Mouse (Mus musculus) liver, embryonic 11.5 days (tissue): ENCODE results near the gene Mrgpra3. TPM values are rescaled to one million over a fixed set of nuclear protein-coding genes. Genes with fewer than 3 reads are reported as not detected.

Experiments used
- ATAC-seq: fragments of 200-750 bp; cut with Nextera tagmentation; replicated peaks from 2 replicates; pipeline ENCODE4 v1.8.0; 2017; ENCODE audit warnings: moderate number of reproducible peaks, mild to moderate bottlenecking, moderate TSS enrichment, moderate library complexity; ENCODE audit not compliant: low FRiP score
- DNase-seq: peaks from one replicate; pipeline ENCODE4 v3.0.0-alpha.2; 2017; ENCODE audit warnings: low spot score
- H3K27ac ChIP-seq: fragments of 300-500 bp; sonication (generic); 2 replicates; pipeline ENCODE4 v1.5.1; 2014; ENCODE audit warnings: mild to moderate bottlenecking, low read depth, low read length, control low read depth
- H3K27me3 ChIP-seq: fragments of 300-500 bp; sonication (generic); replicated peaks from 2 replicates; pipeline ENCODE4 v1.6.1; 2014; ENCODE audit warnings: low read length, mixed read lengths; ENCODE audit not compliant: control insufficient read depth, insufficient read depth
- H3K36me3 ChIP-seq: fragments of 300-500 bp; sonication (generic); 2 replicates; pipeline ENCODE4 v1.6.1; 2014; ENCODE audit warnings: mild to moderate bottlenecking, low read length, moderate library complexity, mixed read lengths; ENCODE audit not compliant: control insufficient read depth, insufficient read depth
- H3K4me1 ChIP-seq: fragments of 300-500 bp; sonication (generic); replicated peaks from 2 replicates; pipeline ENCODE4 v1.6.1; 2014; ENCODE audit warnings: low read length, mixed read lengths; ENCODE audit not compliant: control insufficient read depth, insufficient read depth
- H3K4me2 ChIP-seq: fragments of 300-500 bp; sonication (generic); 2 replicates; pipeline ENCODE4 v1.6.1; 2014; ENCODE audit warnings: mild to moderate bottlenecking, control low read depth, moderate library complexity
- H3K4me3 ChIP-seq: fragments of 300-500 bp; sonication (generic); 2 replicates; pipeline ENCODE4 v1.5.1; 2014; ENCODE audit warnings: low read depth, low read length, control low read depth
- H3K9ac ChIP-seq: fragments of 300-500 bp; sonication (generic); 2 replicates; pipeline ENCODE4 v1.6.1; 2014; ENCODE audit warnings: low read depth, low read length, control low read depth
- H3K9me3 ChIP-seq: fragments of 300-500 bp; sonication (generic); 2 replicates; pipeline ENCODE4 v1.6.1; 2016; ENCODE audit warnings: low read length, inconsistent platforms, mixed read lengths; ENCODE audit not compliant: control insufficient read depth
- WGBS: fragments of 180-500 bp; shearing (Covaris S2); extraction: QIAGEN DNeasy Blood & Tissue Kit; methylation state at CpG from one replicate; pipeline ENCODE4 v1.1.7; 2014; 5-methylcytosine and 5-hydroxymethylcytosine counted together
- polyA plus RNA-seq: library from polyadenylated mRNA; unstranded; fragments of >200 nt; fragmentation: Nextera tagmentation; extraction: Ambion mirVana; gene quantifications from 2 replicates; pipeline ENCODE4 v1.2.1, GENCODE M21; 2014

Gene Mrgpra3
- polyA plus RNA-seq = not detected in 2 replicates

GRCm38 (mm10) chr7:47601272-47601671 lies at the start of gene Mrgpra3:
TSS of gene Mrgpra3 (minus strand) at chr7:47601372.
- H3K9me3 ChIP-seq = peaks cover 3% of the 10 kb centered on the region
- H3K36me3 ChIP-seq = no peaks in the 10 kb centered on the region
- H3K4me1 ChIP-seq = no peaks in the 10 kb centered on the region
- H3K4me3 ChIP-seq = no peak within 1 kb of the TSS
- H3K27me3 ChIP-seq = no peaks in the 10 kb centered on the region
- DNase-seq (no peak), ATAC-seq (no peak)
- 57% methylated on average over 2 of the region's 2 CpGs for WGBS
- no peak within 1 kb of the TSS for H3K27ac ChIP-seq
- H3K9ac ChIP-seq = no peak within 1 kb of the TSS
- no peak within 1 kb of the TSS for H3K4me2 ChIP-seq

Other genes starting within 250 kb of the Mrgpra3 start
- gene Mrgpra1, start 247.1 kb downstream of the Mrgpra3 start, polyA plus RNA-seq = not detected in 2 replicates
- not detected in 2 replicates for gene Mrgpra2a, start 149.2 kb downstream of the Mrgpra3 start, polyA plus RNA-seq
- gene Mrgpra2b, start 72.5 kb downstream of the Mrgpra3 start, polyA plus RNA-seq = 0.18 and 0.29 TPM in 2 replicates